Mouse (Mus musculus) cortical plate, adult 2 months (tissue): ENCODE measurements around the gene Celsr3.

Experiments
- CTCF ChIP-seq: fragments of 200-500 bp; IDR thresholded peaks from 2 replicates; pipeline ENCODE4 v1.5.1; 2011; ENCODE audit warnings: mild to moderate bottlenecking, control low read depth, low read length; ENCODE audit not compliant: insufficient read depth; ENCODE audit errors: extremely low read depth
- POLR2A ChIP-seq: fragments of 200-500 bp; IDR thresholded peaks from 2 replicates; pipeline ENCODE4 v1.6.1; 2011; ENCODE audit warnings: mild to moderate bottlenecking, low read length, control low read depth; ENCODE audit not compliant: insufficient read depth; ENCODE audit errors: extremely low read depth

- no peak for TF ChIP-seq CTCF
- no peak for TF ChIP-seq POLR2A
Observed at GRCm38 (mm10) chr9:108776614-108777013, 49.5 kb upstream of the Celsr3 start.
